Mouse (Mus musculus) embryonic facial prominence, embryonic 14.5 days (tissue): Measurements from ENCODE around the gene Robo3. TPM values are rescaled to one million over a fixed set of nuclear protein-coding genes. Genes with fewer than 3 reads are reported as not detected.
A peak's percentile ranks its signal among the peaks of the same experiment; 100 is the strongest.

ENCODE experiments used
- ATAC-seq: fragments of 200-750 bp; cut with Nextera tagmentation; 2 replicates; pipeline ENCODE4 v1.8.0; 2017; ENCODE audit warnings: low read depth, moderate number of reproducible peaks, moderate TSS enrichment
- DNase-seq: peaks from one replicate; pipeline ENCODE4 v3.0.0-alpha.2; 2015; ENCODE audit warnings: low spot score
- H3K27ac ChIP-seq: fragments of 300-500 bp; sonication (generic); replicated peaks from 2 replicates; pipeline ENCODE4 v1.5.1; 2014; ENCODE audit warnings: low read depth, mild to moderate bottlenecking, low read length, moderate library complexity
- H3K27me3 ChIP-seq: fragments of 300-500 bp; sonication (generic); replicated peaks from 2 replicates; pipeline ENCODE4 v1.6.1; 2014; ENCODE audit warnings: low read length; ENCODE audit not compliant: control insufficient read depth, insufficient read depth
- H3K36me3 ChIP-seq: fragments of 300-500 bp; sonication (generic); 2 replicates; pipeline ENCODE4 v1.6.1; 2014; ENCODE audit warnings: low read length, mixed read lengths; ENCODE audit not compliant: control insufficient read depth, insufficient read depth
- H3K4me1 ChIP-seq: fragments of 300-500 bp; sonication (generic); 2 replicates; pipeline ENCODE4 v1.6.1; 2014; ENCODE audit warnings: antibody characterized with exemption, low read length; ENCODE audit not compliant: control insufficient read depth, insufficient read depth
- H3K4me2 ChIP-seq: fragments of 300-500 bp; sonication (generic); 2 replicates; pipeline ENCODE4 v1.6.1; 2014; ENCODE audit warnings: low read depth, mild to moderate bottlenecking, low read length, moderate library complexity, mixed read lengths
- H3K4me3 ChIP-seq: fragments of 300-500 bp; sonication (generic); 2 replicates; pipeline ENCODE4 v1.5.1; 2014; ENCODE audit warnings: low read depth, mild to moderate bottlenecking, low read length
- H3K9ac ChIP-seq: fragments of 300-500 bp; sonication (generic); 2 replicates; pipeline ENCODE4 v1.6.1; 2014; ENCODE audit warnings: low read depth, mild to moderate bottlenecking, low read length, moderate library complexity, mixed read lengths
- H3K9me3 ChIP-seq: fragments of 300-500 bp; sonication (generic); 2 replicates; pipeline ENCODE4 v1.6.1; 2016; ENCODE audit warnings: low read length; ENCODE audit not compliant: control insufficient read depth
- WGBS: fragments of 180-500 bp; shearing (Covaris S2); extraction: QIAGEN DNeasy Blood & Tissue Kit; methylation state at CpG from one replicate; pipeline ENCODE4 v1.1.7; 2014; 5-methylcytosine and 5-hydroxymethylcytosine counted together
- polyA plus RNA-seq: library from polyadenylated mRNA; unstranded; fragments of >200 nt; fragmentation: Nextera tagmentation; extraction: Ambion mirVana; gene quantifications from 2 replicates; pipeline ENCODE4 v1.2.1, GENCODE M21; 2014

Robo3 gene
- polyA plus RNA-seq, 1 experiment from 2014 or later = 0.15 TPM

- Histone ChIP-seq H3K36me3 (no peaks in the 10 kb centered on the region), H3K4me3 (no peak overlapping the region), H3K9ac (no peak overlapping the region), H3K9me3 (no peaks in the 10 kb centered on the region), H3K4me1 (peaks cover 3% of the 10 kb centered on the region; the same call in 1 of the 2 replicates), H3K27me3 (peaks cover 99% of the 10 kb centered on the region), H3K4me2 (no peak overlapping the region), H3K27ac (no peak overlapping the region)
- ATAC-seq (no peak), DNase-seq (no peak)
- WGBS = 46% methylated on average over 1 of the region's 1 CpGs
Measured at GRCm38 (mm10) chr9:37457151-37457550, 24.1 kb upstream of the Robo3 start.

GRCm38 (mm10) chr9:37456481-37456910 lies 23.4 kb upstream of the Robo3 start:
- peaks cover 3% of the 10 kb centered on the region; the same call in 1 of the 2 replicates for H3K4me1 ChIP-seq
- H3K4me3 ChIP-seq = peak overlapping the region; percentile 27
- peak; percentile 73; the same call in 1 of the 2 replicates for ATAC-seq
- peak overlapping the region; percentile 48 for H3K4me2 ChIP-seq
- no peaks in the 10 kb centered on the region for H3K9me3 ChIP-seq
- H3K9ac ChIP-seq = no peak overlapping the region
- no peaks in the 10 kb centered on the region for H3K36me3 ChIP-seq
- H3K27ac ChIP-seq = no peak overlapping the region
- 1% methylated on average over 16 of the region's 20 CpGs for WGBS
- peak; percentile 66 for DNase-seq
- H3K27me3 ChIP-seq = peaks cover 99% of the 10 kb centered on the region

DNA sequence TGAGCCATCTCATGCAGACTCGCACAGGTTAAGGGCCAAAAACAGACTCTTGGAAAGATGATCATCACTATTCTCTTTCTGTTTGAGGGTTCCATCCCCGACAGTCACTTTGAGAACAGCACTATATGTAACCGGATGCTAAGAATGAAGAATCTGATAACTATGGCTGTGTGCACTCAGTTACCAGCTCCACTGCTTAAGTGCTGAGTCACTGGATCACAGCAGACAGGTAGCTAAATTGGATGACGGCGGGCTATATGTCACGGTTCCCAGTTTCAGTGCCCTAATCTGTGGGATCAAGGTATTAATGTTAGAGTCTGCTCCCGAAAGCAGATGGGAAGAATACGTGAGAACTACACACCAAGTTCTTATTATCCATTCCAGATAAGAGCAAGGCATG lies 22.8 kb upstream of the Robo3 start:
- DNase-seq = no peak

GRCm38 (mm10) chr9:37454991-37455390 lies 21.9 kb upstream of the Robo3 start:
- Histone ChIP-seq H3K4me3 (no peak overlapping the region), H3K4me2 (no peak overlapping the region), H3K9me3 (no peaks in the 10 kb centered on the region), H3K27me3 (peaks cover 97% of the 10 kb centered on the region), H3K36me3 (no peaks in the 10 kb centered on the region), H3K4me1 (no peaks in the 10 kb centered on the region), H3K9ac (no peak overlapping the region), H3K27ac (no peak overlapping the region)
- ATAC-seq = no peak
- no peak for DNase-seq
- 13% methylated on average over 3 of the region's 3 CpGs for WGBS

More for the DNA sequence above, 22.8 kb upstream of the Robo3 start:
- Histone ChIP-seq H3K4me1 (peaks cover 3% of the 10 kb centered on the region; the same call in 1 of the 2 replicates), H3K9ac (no peak overlapping the region), H3K27ac (no peak overlapping the region), H3K27me3 (peaks cover 98% of the 10 kb centered on the region), H3K36me3 (no peaks in the 10 kb centered on the region), H3K4me3 (no peak overlapping the region), H3K4me2 (no peak overlapping the region), H3K9me3 (no peaks in the 10 kb centered on the region)
- ATAC-seq = no peak
- WGBS = 4% methylated on average over 8 of the region's 8 CpGs

- Histone ChIP-seq H3K4me1 (no peaks in the 10 kb centered on the region), H3K9me3 (no peaks in the 10 kb centered on the region), H3K36me3 (no peaks in the 10 kb centered on the region), H3K27ac (no peak overlapping the region), H3K9ac (no peak overlapping the region), H3K4me2 (no peak overlapping the region), H3K27me3 (peaks cover 91% of the 10 kb centered on the region), H3K4me3 (no peak overlapping the region)
- peak; percentile 48 for ATAC-seq
- DNase-seq = no peak
- 7% methylated on average over 6 of the region's 6 CpGs for WGBS
Measured at GRCm38 (mm10) chr9:37454011-37454492, 21.0 kb upstream of the Robo3 start.

GRCm38 (mm10) chr9:37453328-37453727 lies 20.3 kb upstream of the Robo3 start:
- Histone ChIP-seq H3K36me3 (no peaks in the 10 kb centered on the region), H3K4me2 (no peak overlapping the region), H3K27me3 (peaks cover 83% of the 10 kb centered on the region), H3K9me3 (no peaks in the 10 kb centered on the region), H3K4me3 (no peak overlapping the region), H3K4me1 (no peaks in the 10 kb centered on the region), H3K9ac (no peak overlapping the region), H3K27ac (no peak overlapping the region)
- no peak for ATAC-seq
- DNase-seq = no peak
- 39% methylated on average over 4 of the region's 4 CpGs for WGBS

DNA sequence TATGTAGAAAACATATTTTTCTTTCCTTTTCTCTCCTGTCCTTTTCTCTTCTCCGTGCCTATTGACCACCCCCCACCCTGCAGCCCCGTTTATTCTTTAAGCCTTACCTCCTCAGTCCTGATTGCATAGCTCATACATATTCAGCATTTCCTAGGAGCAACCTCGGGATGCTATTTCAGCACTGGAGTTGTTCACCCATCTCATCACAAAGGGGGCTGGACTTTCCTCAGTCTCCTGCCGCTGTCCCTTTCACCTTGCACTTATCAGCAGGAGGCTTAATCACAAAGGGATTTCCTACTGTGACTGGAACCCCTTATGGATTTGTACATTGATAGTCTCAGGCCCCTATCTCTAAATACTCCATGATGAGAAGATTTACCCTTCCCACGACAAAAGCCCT lies 19.4 kb upstream of the Robo3 start:
- no peaks in the 10 kb centered on the region for H3K9me3 ChIP-seq
- DNase-seq (no peak), ATAC-seq (no peak)
- no peak overlapping the region for H3K9ac ChIP-seq
- peaks cover 74% of the 10 kb centered on the region for H3K27me3 ChIP-seq
- no peak overlapping the region for H3K4me3 ChIP-seq
- no peak overlapping the region for H3K27ac ChIP-seq
- H3K36me3 ChIP-seq = no peaks in the 10 kb centered on the region
- 1% methylated on average over 5 of the region's 5 CpGs for WGBS
- H3K4me1 ChIP-seq = no peaks in the 10 kb centered on the region
- H3K4me2 ChIP-seq = no peak overlapping the region

- Histone ChIP-seq H3K36me3 (no peaks in the 10 kb centered on the region), H3K4me3 (no peak overlapping the region), H3K27me3 (peaks cover 32% of the 10 kb centered on the region), H3K4me1 (no peaks in the 10 kb centered on the region), H3K27ac (no peak overlapping the region), H3K9ac (no peak overlapping the region), H3K9me3 (peaks cover 3% of the 10 kb centered on the region; the same call in 1 of the 2 replicates), H3K4me2 (no peak overlapping the region)
- DNase-seq (no peak), ATAC-seq (no peak)
- WGBS = 43% methylated on average over 3 of the region's 3 CpGs
Measured at GRCm38 (mm10) chr9:37437772-37438735, 5.0 kb upstream of the Robo3 start.
